Mouse (Mus musculus) limb, embryonic 14.5 days (tissue): ENCODE measurements at regions not wholly inside any gene's neighbourhood (a gene's known extent, or its start where the extent isn't known, plus 50 kb on each side); places are given as distances from the start of the nearest gene placed in this dataset.

ENCODE experiments used
- ATAC-seq: fragments of 200-750 bp; cut with Nextera tagmentation; 2 replicates; pipeline ENCODE4 v1.8.0; 2017; ENCODE audit warnings: low read depth, moderate number of reproducible peaks, moderate TSS enrichment; ENCODE audit not compliant: low FRiP score
- DNase-seq: peaks from one replicate; pipeline ENCODE4 v3.0.0-alpha.2; 2015; ENCODE audit warnings: low spot score
- H3K27ac ChIP-seq: fragments of 300-500 bp; sonication (generic); replicated peaks from 2 replicates; pipeline ENCODE4 v1.5.1; 2014; ENCODE audit warnings: low read depth, mild to moderate bottlenecking, low read length, moderate library complexity, mixed read lengths
- H3K27me3 ChIP-seq: fragments of 300-500 bp; sonication (generic); 2 replicates; pipeline ENCODE4 v1.6.1; 2014; ENCODE audit warnings: low read length, mixed read lengths; ENCODE audit not compliant: control insufficient read depth, insufficient read depth
- H3K36me3 ChIP-seq: fragments of 300-500 bp; sonication (generic); 2 replicates; pipeline ENCODE4 v1.6.1; 2014; ENCODE audit warnings: mild to moderate bottlenecking, low read length, moderate library complexity, mixed read lengths; ENCODE audit not compliant: control insufficient read depth, insufficient read depth
- H3K4me1 ChIP-seq: fragments of 300-500 bp; sonication (generic); 2 replicates; pipeline ENCODE4 v1.6.1; 2014; ENCODE audit warnings: antibody characterized with exemption, low read length, mixed read lengths; ENCODE audit not compliant: control insufficient read depth, insufficient read depth
- H3K4me2 ChIP-seq: fragments of 300-500 bp; sonication (generic); replicated peaks from 2 replicates; pipeline ENCODE4 v1.6.1; 2014; ENCODE audit warnings: low read depth, mild to moderate bottlenecking, low read length, moderate library complexity; ENCODE audit not compliant: severe bottlenecking
- H3K4me3 ChIP-seq: fragments of 300-500 bp; sonication (generic); replicated peaks from 2 replicates; pipeline ENCODE4 v1.5.1; 2014; ENCODE audit warnings: low read length
- H3K9ac ChIP-seq: fragments of 300-500 bp; sonication (generic); 2 replicates; pipeline ENCODE4 v1.6.1; 2014; ENCODE audit warnings: mild to moderate bottlenecking, low read depth, low read length, moderate library complexity; ENCODE audit not compliant: severe bottlenecking
- H3K9me3 ChIP-seq: fragments of 300-500 bp; sonication (generic); 2 replicates; pipeline ENCODE4 v1.6.1; 2016; ENCODE audit warnings: low read length; ENCODE audit not compliant: control insufficient read depth
- POLR2A ChIP-seq: fragments of 200-500 bp; IDR thresholded peaks from 2 replicates; pipeline ENCODE4 v1.8.0; 2012; ENCODE audit warnings: inconsistent platforms, mild to moderate bottlenecking, moderate library complexity, borderline replicate concordance; ENCODE audit not compliant: insufficient read depth, insufficient read length; ENCODE audit errors: extremely low read depth
- WGBS: fragments of 180-500 bp; shearing (Covaris S2); extraction: QIAGEN DNeasy Blood & Tissue Kit; methylation state at CpG from one replicate; pipeline ENCODE4 v1.1.7; 2014; 5-methylcytosine and 5-hydroxymethylcytosine counted together

DNA sequence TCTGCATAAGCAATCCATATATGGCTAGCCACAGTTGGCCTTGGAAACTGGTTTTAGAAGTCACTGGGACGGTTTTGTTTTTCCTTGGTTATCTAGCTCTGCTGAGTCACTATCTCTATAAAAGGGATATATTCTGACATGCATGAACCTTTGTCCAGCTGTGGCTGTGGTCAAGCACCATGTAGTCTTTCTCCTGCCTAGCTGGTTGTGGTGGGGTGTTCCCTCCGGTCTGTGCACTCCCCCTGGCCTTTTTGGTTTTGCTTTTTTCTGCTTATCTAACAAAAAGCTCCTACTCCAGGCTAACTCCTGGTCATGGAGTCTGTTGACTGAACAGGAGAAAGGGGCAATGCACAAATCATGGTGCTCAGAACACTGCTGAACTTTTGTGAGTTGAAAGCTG, 125.7 kb upstream of the Jun start:
- Histone ChIP-seq H3K9ac (no peak overlapping the region), H3K27me3 (no peaks in the 10 kb centered on the region), H3K9me3 (no peaks in the 10 kb centered on the region), H3K27ac (no peak overlapping the region), H3K4me3 (no peak overlapping the region), H3K4me2 (no peak overlapping the region), H3K36me3 (no peaks in the 10 kb centered on the region), H3K4me1 (no peaks in the 10 kb centered on the region)
- WGBS: 85% methylated on average over 2 of the region's 2 CpGs
- no peak for DNase-seq
- TF ChIP-seq POLR2A: no peak
- ATAC-seq: no peak

DNA sequence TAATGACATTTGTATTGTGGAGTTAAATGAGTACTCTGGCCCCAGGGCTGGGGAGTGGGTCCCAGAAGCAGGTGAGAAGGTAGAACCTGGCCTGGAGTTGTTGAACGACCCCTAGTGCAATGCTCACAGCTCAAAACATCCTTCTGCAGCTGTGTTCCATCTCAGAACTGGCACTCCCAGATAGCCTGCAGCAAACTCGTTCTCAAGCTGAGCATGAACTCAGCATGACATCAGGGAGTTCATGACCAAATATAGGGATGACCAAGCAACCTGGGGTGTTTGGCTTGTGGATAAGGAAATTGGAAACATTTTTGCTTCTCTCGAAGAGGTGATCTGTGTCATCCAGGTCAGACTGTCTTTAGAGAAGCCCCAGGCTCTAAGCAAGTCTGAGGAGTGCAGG, 126.4 kb upstream of the Jun start:
- no peak for ATAC-seq
- H3K9ac ChIP-seq: no peak overlapping the region
- no peaks in the 10 kb centered on the region for H3K36me3 ChIP-seq
- H3K4me2 ChIP-seq: no peak overlapping the region
- no peaks in the 10 kb centered on the region for H3K27me3 ChIP-seq
- H3K4me3 ChIP-seq: no peak overlapping the region
- H3K9me3 ChIP-seq: no peaks in the 10 kb centered on the region
- WGBS: 48% methylated on average over 3 of the region's 3 CpGs
- no peak overlapping the region for H3K27ac ChIP-seq
- no peaks in the 10 kb centered on the region for H3K4me1 ChIP-seq
- no peak for DNase-seq
- TF ChIP-seq POLR2A: no peak

DNA sequence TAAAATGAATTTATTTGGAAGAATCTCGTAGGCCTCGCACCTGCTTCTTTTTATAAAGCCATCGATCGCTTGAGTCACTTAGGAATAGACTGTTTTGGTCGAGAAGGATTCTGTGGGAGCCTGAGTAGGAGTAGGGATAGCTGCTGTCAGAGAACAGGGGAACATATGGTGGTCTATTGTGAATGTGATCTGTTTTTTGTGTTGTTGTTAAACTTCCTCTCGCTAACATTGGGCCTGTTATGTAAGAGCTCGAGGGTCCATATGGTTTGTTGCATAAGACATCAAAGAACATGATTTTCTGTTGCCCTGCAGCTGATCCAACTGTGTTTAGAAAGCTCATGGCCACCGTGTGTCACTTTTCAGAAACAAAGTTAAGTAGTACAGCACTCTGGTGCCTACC, 126.9 kb upstream of the Jun start:
- H3K4me1 ChIP-seq: no peaks in the 10 kb centered on the region
- no peak overlapping the region for H3K4me2 ChIP-seq
- TF ChIP-seq POLR2A: no peak
- no peak overlapping the region for H3K27ac ChIP-seq
- ATAC-seq (no peak), DNase-seq (no peak)
- no peaks in the 10 kb centered on the region for H3K36me3 ChIP-seq
- H3K4me3 ChIP-seq: no peak overlapping the region
- no peaks in the 10 kb centered on the region for H3K9me3 ChIP-seq
- H3K27me3 ChIP-seq: no peaks in the 10 kb centered on the region
- H3K9ac ChIP-seq: no peak overlapping the region
- WGBS: 53% methylated on average over 8 of the region's 8 CpGs

DNA sequence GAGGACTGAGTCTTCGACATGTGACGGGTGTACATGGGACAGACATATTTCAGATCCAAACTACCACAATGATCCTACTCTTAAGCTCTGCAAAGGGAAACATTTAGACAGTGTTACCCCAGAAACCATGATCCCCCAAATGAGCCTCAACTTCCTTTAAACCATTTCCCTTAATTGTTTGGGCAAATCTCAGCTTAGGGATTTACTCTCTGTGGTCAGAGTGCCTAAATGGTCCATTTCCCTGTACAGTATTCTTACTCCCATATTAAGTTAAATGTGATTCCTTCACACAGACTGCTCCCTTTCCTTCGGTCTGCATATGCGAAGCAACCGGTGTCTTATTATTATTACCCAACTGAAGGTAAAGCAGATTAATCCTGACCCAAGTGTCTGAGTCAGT, 128.4 kb upstream of the Jun start:
- no peak overlapping the region for H3K9ac ChIP-seq
- H3K36me3 ChIP-seq: no peaks in the 10 kb centered on the region
- DNase-seq: no peak
- H3K4me3 ChIP-seq: no peak overlapping the region
- TF ChIP-seq POLR2A: no peak
- no peaks in the 10 kb centered on the region for H3K9me3 ChIP-seq
- WGBS: 91% methylated on average over 5 of the region's 5 CpGs
- H3K4me1 ChIP-seq: peaks cover 7% of the 10 kb centered on the region; the same call in 1 of the 2 replicates
- no peak for ATAC-seq
- no peak overlapping the region for H3K4me2 ChIP-seq
- H3K27ac ChIP-seq: no peak overlapping the region
- no peaks in the 10 kb centered on the region for H3K27me3 ChIP-seq

DNA sequence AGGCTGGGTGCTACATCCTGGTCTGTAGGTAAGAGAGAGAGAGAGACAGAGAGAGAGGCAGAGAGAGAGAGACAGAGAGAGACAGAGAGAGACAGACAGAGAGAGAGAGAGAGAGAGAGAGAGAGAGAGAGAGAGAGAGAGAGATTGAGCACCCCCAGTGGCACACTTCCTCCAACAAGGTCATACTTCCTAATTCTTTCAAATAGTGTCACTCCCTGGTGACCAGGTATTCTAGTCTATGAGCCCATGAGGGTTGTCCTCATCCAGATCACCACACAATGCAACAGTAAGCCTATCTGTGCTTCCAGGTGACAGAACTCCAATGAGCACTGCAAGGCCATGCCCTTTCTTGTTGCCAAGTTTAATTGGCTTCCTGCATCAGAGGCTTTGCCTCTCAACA, 129.0 kb upstream of the Jun start:
- DNase-seq (no peak), ATAC-seq (no peak)
- Histone ChIP-seq H3K36me3 (no peaks in the 10 kb centered on the region), H3K9me3 (no peaks in the 10 kb centered on the region), H3K4me1 (peaks cover 7% of the 10 kb centered on the region; the same call in 1 of the 2 replicates), H3K4me3 (no peak overlapping the region), H3K4me2 (no peak overlapping the region), H3K27me3 (no peaks in the 10 kb centered on the region), H3K9ac (no peak overlapping the region), H3K27ac (no peak overlapping the region)
- TF ChIP-seq POLR2A: no peak

DNA sequence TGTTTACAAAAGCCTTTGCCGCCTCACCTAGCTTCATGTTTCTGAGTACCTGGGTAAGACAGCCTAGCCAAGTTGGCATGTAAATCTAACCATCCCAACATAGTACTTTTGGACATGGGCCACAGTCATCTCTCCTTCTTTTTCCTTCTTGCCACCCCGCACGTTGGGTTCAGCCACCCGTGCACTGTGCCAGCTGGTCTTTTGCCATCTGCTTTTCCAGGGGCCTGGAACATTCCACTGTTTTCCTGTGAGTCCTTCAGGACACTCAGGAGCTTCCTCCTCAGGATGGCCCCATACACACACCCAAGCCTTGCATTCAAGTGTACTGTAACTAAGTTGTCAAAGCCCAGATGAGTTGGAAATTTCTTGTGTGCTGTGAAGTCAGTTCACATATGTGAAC, 132.2 kb upstream of the Jun start:
- no peak for TF ChIP-seq POLR2A
- H3K9ac ChIP-seq: no peak overlapping the region
- no peak overlapping the region for H3K4me2 ChIP-seq
- H3K27ac ChIP-seq: no peak overlapping the region
- no peak overlapping the region for H3K4me3 ChIP-seq
- no peaks in the 10 kb centered on the region for H3K9me3 ChIP-seq
- no peak for ATAC-seq
- WGBS: 80% methylated on average over 4 of the region's 4 CpGs
- no peaks in the 10 kb centered on the region for H3K36me3 ChIP-seq
- no peak for DNase-seq
- no peaks in the 10 kb centered on the region for H3K27me3 ChIP-seq
- peaks cover 13% of the 10 kb centered on the region; the same call in 1 of the 2 replicates for H3K4me1 ChIP-seq
